Mouse (Mus musculus): ENCODE results near the gene Sag.

DNA sequence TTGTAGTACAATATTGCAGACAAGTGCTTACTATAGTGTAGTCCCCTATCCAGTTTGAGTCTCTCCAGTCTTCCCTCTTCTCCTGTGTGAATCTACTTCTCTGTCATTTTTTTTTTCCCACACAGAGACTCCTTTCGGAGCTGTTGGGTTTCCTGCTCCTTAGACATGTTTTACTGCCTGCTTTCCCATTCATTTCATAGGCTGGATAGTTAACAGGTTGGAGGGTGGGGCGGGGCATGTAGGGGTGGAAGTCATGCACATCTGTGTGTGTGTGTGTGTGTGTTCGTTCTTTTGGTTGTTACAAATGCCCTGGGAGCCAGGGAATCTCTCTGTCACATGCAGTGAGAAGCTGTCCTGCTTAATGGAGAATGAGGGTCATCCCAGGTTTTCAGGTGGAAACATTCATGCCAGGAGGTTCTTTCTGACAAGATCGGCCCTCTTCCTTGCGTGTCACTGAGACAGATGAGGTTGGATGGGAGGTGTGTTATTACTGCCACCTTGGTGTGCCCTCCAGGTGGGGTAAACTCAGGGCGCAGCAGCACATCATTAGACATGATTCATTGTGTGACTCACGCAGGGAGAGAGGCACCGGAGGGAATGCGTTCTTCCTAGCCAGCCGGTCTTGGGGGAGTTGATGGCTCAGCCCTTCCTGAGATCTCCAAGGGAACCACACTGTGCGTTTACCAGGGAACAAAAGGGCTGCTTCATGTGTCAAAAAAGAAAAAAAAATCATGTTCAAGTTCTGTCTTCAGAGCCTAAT lies 44.9 kb downstream of the Sag start:
- TF ChIP-seq CTCF (IDR thresholded peaks at IDR 0.05; ENCODE audit: borderline replicate concordance, control insufficient read depth, extremely low read depth, insufficient read depth, low read length, poor library complexity) (no peak), POLR2A (IDR thresholded peaks at IDR 0.05; ENCODE audit: control insufficient read depth, extremely low read depth, insufficient read depth, low read length, poor library complexity) (no peak)
